Mouse (Mus musculus) cortical plate, adult 2 months (tissue): Measurements from ENCODE around the gene Rpl41. TPM values are rescaled to one million over a fixed set of nuclear protein-coding genes. Genes with fewer than 3 reads are reported as not detected.
A peak's percentile ranks its signal among the peaks of the same experiment; 100 is the strongest.
"Not testable (repeated sequence)": the region's sequence is repeated elsewhere in the genome, so short reads cannot be mapped to it uniquely, and the experiment has no call there.

Experiments used
- H3K27ac ChIP-seq: fragments of 200-500 bp; 2 replicates; pipeline ENCODE4 v1.5.1; 2012; ENCODE audit warnings: low read length, control low read depth, inconsistent platforms; ENCODE audit not compliant: insufficient read depth
- H3K4me1 ChIP-seq: fragments of 200-500 bp; 2 replicates; pipeline ENCODE4 v1.6.1; 2011; ENCODE audit warnings: low read length; ENCODE audit not compliant: control insufficient read depth, insufficient read depth
- H3K4me3 ChIP-seq: fragments of 200-500 bp; 2 replicates; pipeline ENCODE4 v1.5.1; 2011; ENCODE audit warnings: mild to moderate bottlenecking, low read length, control low read depth; ENCODE audit not compliant: insufficient read depth
- CTCF ChIP-seq: fragments of 200-500 bp; IDR thresholded peaks from 2 replicates; pipeline ENCODE4 v1.5.1; 2011; ENCODE audit warnings: mild to moderate bottlenecking, control low read depth, low read length; ENCODE audit not compliant: insufficient read depth; ENCODE audit errors: extremely low read depth
- POLR2A ChIP-seq: fragments of 200-500 bp; IDR thresholded peaks from 2 replicates; pipeline ENCODE4 v1.6.1; 2011; ENCODE audit warnings: mild to moderate bottlenecking, low read length, control low read depth; ENCODE audit not compliant: insufficient read depth; ENCODE audit errors: extremely low read depth
- polyA plus RNA-seq: library from polyadenylated mRNA; depleted of rRNA; stranded (reverse); fragments of >200 nt; gene quantifications from 2 replicates; pipeline ENCODE4 v1.2.3, GENCODE M21; 2012

The Rpl41 gene
- polyA plus RNA-seq, 1 experiment, result 2,251 TPM

GRCm38 (mm10) chr10:128556963-128557362 lies 7.9 kb upstream of the Rpl41 start:
- TF ChIP-seq CTCF (no peak), POLR2A (no peak)
- no peak overlapping the region for H3K4me3 ChIP-seq
- no peak overlapping the region for H3K27ac ChIP-seq
- no peaks in the 10 kb centered on the region for H3K4me1 ChIP-seq

- no peak overlapping the region for H3K4me3 ChIP-seq
- TF ChIP-seq CTCF (0 out of 2 replicates have a peak, but pooled peaks have one; percentile 1), POLR2A (no peak)
- no peak overlapping the region for H3K27ac ChIP-seq
- H3K4me1 ChIP-seq, result no peaks in the 10 kb centered on the region
Measured at GRCm38 (mm10) chr10:128556286-128556685, 7.2 kb upstream of the Rpl41 start.

- H3K4me1 ChIP-seq, H3K4me3 ChIP-seq, H3K27ac ChIP-seq: not testable (repeated sequence)
Measured at GRCm38 (mm10) chr10:128555567-128555966, 6.5 kb upstream of the Rpl41 start.

GRCm38 (mm10) chr10:128550144-128550823 lies 1.2 kb upstream of the Rpl41 start:
- H3K4me3 ChIP-seq, H3K27ac ChIP-seq, H3K4me1 ChIP-seq: not testable (repeated sequence)

- H3K27ac ChIP-seq, H3K4me1 ChIP-seq: not testable (repeated sequence)
Measured at GRCm38 (mm10) chr10:128549682-128550057, 565 bp upstream of the Rpl41 start.

GRCm38 (mm10) chr10:128548051-128548791 lies 884 bp downstream of the Rpl41 start:
- Histone ChIP-seq H3K4me3 (peak overlapping the region; percentile 81), H3K27ac (peak overlapping the region; percentile 53)
- not testable (repeated sequence) for H3K4me1 ChIP-seq

More at GRCm38 (mm10) chr10:128549682-128550057, 565 bp upstream of the Rpl41 start:
- not testable (repeated sequence) for H3K4me3 ChIP-seq

- Histone ChIP-seq H3K4me1 (peaks cover 6% of the 10 kb centered on the region; the same call in 1 of the 2 replicates), H3K4me3 (peak within 1 kb of the TSS; percentile 81), H3K27ac (peak within 1 kb of the TSS; percentile 56)
- TF ChIP-seq CTCF (no peak), POLR2A (peak; percentile 85)
Measured at GRCm38 (mm10) chr10:128547361-128548032, 1.6 kb downstream of the Rpl41 start, which contains the start of gene Zc3h10. Gene Zc3h10 (minus strand): TSS chr10:128547774.

- Histone ChIP-seq H3K27ac (peak overlapping the region; percentile 56), H3K4me3 (peak overlapping the region; percentile 81), H3K4me1 (peaks cover 6% of the 10 kb centered on the region; the same call in 1 of the 2 replicates)
- no peak for TF ChIP-seq CTCF
- no peak for TF ChIP-seq POLR2A
Measured at GRCm38 (mm10) chr10:128546787-128547186, 2.3 kb downstream of the Rpl41 start.

GRCm38 (mm10) chr10:128546361-128546760 lies 2.7 kb downstream of the Rpl41 start:
- TF ChIP-seq POLR2A (no peak), CTCF (peak; percentile 50; the same call in 1 of the 2 replicates)
- H3K4me1 ChIP-seq, result peaks cover 6% of the 10 kb centered on the region; the same call in 1 of the 2 replicates
- no peak overlapping the region for H3K27ac ChIP-seq
- H3K4me3 ChIP-seq, result peak overlapping the region; percentile 81; the same call in 1 of the 2 replicates

- Histone ChIP-seq H3K4me3 (no peak overlapping the region), H3K4me1 (peaks cover 6% of the 10 kb centered on the region; the same call in 1 of the 2 replicates), H3K27ac (no peak overlapping the region)
- TF ChIP-seq CTCF (no peak), POLR2A (no peak)
Measured at GRCm38 (mm10) chr10:128545570-128545898, 3.6 kb downstream of the Rpl41 start.
